Mouse (Mus musculus): ENCODE results near the gene Zfp503. TPM values are rescaled to one million over a fixed set of nuclear protein-coding genes. Genes with fewer than 3 reads are reported as not detected.

The Zfp503 gene
- polyA plus RNA-seq, 1 experiment, result 18.2 TPM

- Histone ChIP-seq H3K4me3 (ENCODE audit: low read depth, low read length) (no peak overlapping the region), H3K4me1 (ENCODE audit: control insufficient read depth, insufficient read depth, insufficient read length, low read length) (no peaks in the 10 kb centered on the region), H3K27me3 (ENCODE audit: control insufficient read depth, insufficient read depth, low read length) (no peaks in the 10 kb centered on the region), H3K36me3 (ENCODE audit: control insufficient read depth, insufficient read depth, low read length) (no peaks in the 10 kb centered on the region), H3K27ac (ENCODE audit: insufficient read depth, low read depth, low read length) (no peak overlapping the region)
- WGBS, result 79% methylated on average over 9 of the region's 9 CpGs
- TF ChIP-seq POLR2A (IDR thresholded peaks at IDR 0.05; ENCODE audit: low read depth, low read length) (no peak), CTCF (IDR thresholded peaks at IDR 0.05; ENCODE audit: extremely low read depth, insufficient read length, insufficient replicate concordance, low read depth, low read length) (no peak)
These were observed 44.5 kb downstream of the Zfp503 start for GRCm38 (mm10) chr14:21944946-21945345.

GRCm38 (mm10) chr14:21941581-21941980 lies 47.8 kb downstream of the Zfp503 start:
- WGBS, result 50% methylated on average over 2 of the region's 2 CpGs
- Histone ChIP-seq H3K27ac (ENCODE audit: insufficient read depth, low read depth, low read length) (no peak overlapping the region), H3K27me3 (ENCODE audit: control insufficient read depth, insufficient read depth, low read length) (no peaks in the 10 kb centered on the region), H3K4me3 (ENCODE audit: low read depth, low read length) (no peak overlapping the region), H3K4me1 (ENCODE audit: control insufficient read depth, insufficient read depth, insufficient read length, low read length) (no peaks in the 10 kb centered on the region), H3K36me3 (ENCODE audit: control insufficient read depth, insufficient read depth, low read length) (no peaks in the 10 kb centered on the region)
- TF ChIP-seq CTCF (IDR thresholded peaks at IDR 0.05; ENCODE audit: extremely low read depth, insufficient read length, insufficient replicate concordance, low read depth, low read length), result no peak
- TF ChIP-seq POLR2A (IDR thresholded peaks at IDR 0.05; ENCODE audit: low read depth, low read length), result no peak

GRCm38 (mm10) chr14:21937116-21937515 lies 52.3 kb downstream of the Zfp503 start:
- Histone ChIP-seq H3K27me3 (ENCODE audit: control insufficient read depth, insufficient read depth, low read length) (no peaks in the 10 kb centered on the region), H3K27ac (ENCODE audit: insufficient read depth, low read depth, low read length) (no peak overlapping the region), H3K4me1 (ENCODE audit: control insufficient read depth, insufficient read depth, insufficient read length, low read length) (no peaks in the 10 kb centered on the region), H3K4me3 (ENCODE audit: low read depth, low read length) (no peak overlapping the region), H3K36me3 (ENCODE audit: control insufficient read depth, insufficient read depth, low read length) (no peaks in the 10 kb centered on the region)
- TF ChIP-seq CTCF (IDR thresholded peaks at IDR 0.05; ENCODE audit: extremely low read depth, insufficient read length, insufficient replicate concordance, low read depth, low read length) (no peak), POLR2A (IDR thresholded peaks at IDR 0.05; ENCODE audit: low read depth, low read length) (no peak)
- WGBS, result 93% methylated on average over 2 of the region's 2 CpGs

GRCm38 (mm10) chr14:21936102-21936630 lies 53.2 kb downstream of the Zfp503 start:
- H3K27ac ChIP-seq (ENCODE audit: insufficient read depth, low read depth, low read length), result no peak overlapping the region
- TF ChIP-seq CTCF (IDR thresholded peaks at IDR 0.05; ENCODE audit: extremely low read depth, insufficient read length, insufficient replicate concordance, low read depth, low read length) (no peak), POLR2A (IDR thresholded peaks at IDR 0.05; ENCODE audit: low read depth, low read length) (no peak)
- no peaks in the 10 kb centered on the region for H3K36me3 ChIP-seq (ENCODE audit: control insufficient read depth, insufficient read depth, low read length)
- H3K4me3 ChIP-seq (ENCODE audit: low read depth, low read length), result no peak overlapping the region
- no peaks in the 10 kb centered on the region for H3K4me1 ChIP-seq (ENCODE audit: control insufficient read depth, insufficient read depth, insufficient read length, low read length)
- WGBS, result 51% methylated on average over 6 of the region's 6 CpGs
- H3K27me3 ChIP-seq (ENCODE audit: control insufficient read depth, insufficient read depth, low read length), result no peaks in the 10 kb centered on the region

Other genes starting within 250 kb of the Zfp503 start
- gene Samd8, start 239.1 kb downstream of the Zfp503 start, polyA plus RNA-seq (2012; rRNA removed), result 13.7 and 30.6 TPM in 2 replicates
- 0.60 and 2.6 TPM in 2 replicates for gene Dusp13, start 238.4 kb downstream of the Zfp503 start, polyA plus RNA-seq (2012; rRNA removed)
- gene Vdac2, start 164.4 kb downstream of the Zfp503 start, polyA plus RNA-seq (2012; rRNA removed), result 131 and 371 TPM in 2 replicates
- gene Comtd1, start 140.6 kb downstream of the Zfp503 start, polyA plus RNA-seq (2012; rRNA removed), result 58.7 and 137 TPM in 2 replicates
- 0.34 TPM in 1 of 2 replicates, not detected in the other for gene Lrmda, start 30.1 kb upstream of the Zfp503 start, polyA plus RNA-seq (2012; rRNA removed)

Data from small intestine, adult 2 months (tissue).